Mouse (Mus musculus): ENCODE data around the gene AC129217.1. TPM values are rescaled to one million over a fixed set of nuclear protein-coding genes. Genes with fewer than 3 reads are reported as not detected.
A peak's percentile ranks its signal among the peaks of the same experiment; 100 is the strongest.

Gene AC129217.1
- polyA plus RNA-seq, 1 experiment from 2014 or later: 0.43 TPM

DNA sequence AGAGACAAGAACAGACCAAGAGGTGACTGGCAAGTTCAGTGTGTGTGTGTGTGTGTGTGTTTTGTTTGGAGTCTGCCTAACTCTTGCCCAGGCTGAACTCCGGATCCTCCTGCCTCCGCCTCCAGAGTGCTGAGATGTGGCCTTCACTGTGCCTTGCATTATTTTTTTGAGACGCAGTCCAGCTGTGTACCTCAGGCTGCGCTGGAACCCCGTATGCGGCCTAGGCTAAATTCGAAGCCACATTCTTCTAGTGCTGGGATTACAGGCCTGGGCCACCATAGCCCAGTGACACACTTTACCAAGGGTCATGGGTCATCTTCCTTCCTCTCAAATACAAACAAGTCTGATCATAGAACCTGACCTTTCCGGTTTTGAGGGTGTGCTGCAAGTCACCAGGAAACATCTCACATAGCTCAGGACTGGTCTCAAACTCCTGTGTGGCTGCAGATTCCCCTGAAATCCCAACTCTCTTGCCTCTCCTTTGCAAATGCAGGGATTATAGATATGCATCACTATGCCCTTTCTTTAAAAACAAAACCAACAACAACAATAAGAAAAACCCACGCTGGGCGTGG lies 42.8 kb downstream of the AC129217.1 start:
- Histone ChIP-seq H3K36me3 (ENCODE audit: control insufficient read depth, insufficient read depth, low read length) (peaks cover 48% of the 10 kb centered on the region), H3K9ac (ENCODE audit: low read length) (peak overlapping the region; percentile 94), H3K4me3 (ENCODE audit: control insufficient read depth in 1 of 2, insufficient read depth in 1 of 2, low read depth in 1 of 2, low read length in 2 of 2) (peak overlapping the region; percentile 70 to 77), H3K4me1 (ENCODE audit: control insufficient read depth in 2 of 2, insufficient read depth in 2 of 2, low read length in 2 of 2) (peaks cover 3 to 7% of the 10 kb centered on the region in 2 experiments; a peak in 2 of 4 replicates), H3K27me3 (ENCODE audit: control insufficient read depth, insufficient read depth, low read length) (no peaks in the 10 kb centered on the region), H3K9me3 (ENCODE audit: control insufficient read depth, low read length) (no peaks in the 10 kb centered on the region), H3K4me2 (ENCODE audit: low read length) (peak overlapping the region; percentile 88), H3K27ac (replicated peaks in 1 of 2; ENCODE audit: control insufficient read depth in 1 of 2, insufficient read depth in 1 of 2, low read depth in 2 of 2, low read length in 2 of 2) (peak overlapping the region in 1 of 2 experiments; percentile 78; a peak in 2 of 4 replicates)
- WGBS: 67% methylated on average over 10 of the region's 10 CpGs
- no peak for ATAC-seq (ENCODE audit: insufficient number of reproducible peaks, insufficient read depth, low FRiP score, low read depth)

DNA sequence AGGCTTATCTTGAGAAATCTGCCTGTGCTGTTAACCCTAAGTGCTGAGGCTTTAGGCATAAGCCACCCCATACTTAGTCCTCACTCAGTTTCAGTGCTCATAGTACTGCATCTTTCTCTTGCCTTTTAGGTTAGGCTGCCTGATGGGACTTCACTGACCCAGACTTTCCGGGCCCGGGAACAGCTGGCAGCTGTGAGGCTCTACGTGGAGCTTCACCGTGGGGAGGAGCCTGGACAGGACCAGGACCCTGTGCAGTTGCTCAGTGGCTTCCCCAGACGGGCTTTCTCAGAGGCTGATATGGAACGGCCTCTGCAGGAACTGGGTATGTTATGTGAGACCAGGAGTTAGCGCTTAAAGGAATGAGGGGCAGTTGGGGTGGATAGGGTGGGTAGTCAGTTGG lies 45.5 kb downstream of the AC129217.1 start:
- Histone ChIP-seq H3K36me3 (ENCODE audit: control insufficient read depth, insufficient read depth, low read length) (peaks cover 61% of the 10 kb centered on the region), H3K4me1 (ENCODE audit: control insufficient read depth in 2 of 2, insufficient read depth in 2 of 2, low read length in 2 of 2) (peaks cover 3 to 15% of the 10 kb centered on the region in 2 experiments; a peak in 3 of 4 replicates), H3K27ac (replicated peaks in 1 of 2; ENCODE audit: control insufficient read depth in 1 of 2, insufficient read depth in 1 of 2, low read depth in 2 of 2, low read length in 2 of 2) (no peak overlapping the region), H3K9me3 (ENCODE audit: control insufficient read depth, low read length) (no peaks in the 10 kb centered on the region), H3K4me3 (ENCODE audit: control insufficient read depth in 1 of 2, insufficient read depth in 1 of 2, low read depth in 1 of 2, low read length in 2 of 2) (no peak overlapping the region), H3K9ac (ENCODE audit: low read length) (no peak overlapping the region), H3K27me3 (ENCODE audit: control insufficient read depth, insufficient read depth, low read length) (no peaks in the 10 kb centered on the region), H3K4me2 (ENCODE audit: low read length) (no peak overlapping the region)
- ATAC-seq (ENCODE audit: insufficient number of reproducible peaks, insufficient read depth, low FRiP score, low read depth): no peak
- WGBS: 89% methylated on average over 7 of the region's 7 CpGs

DNA sequence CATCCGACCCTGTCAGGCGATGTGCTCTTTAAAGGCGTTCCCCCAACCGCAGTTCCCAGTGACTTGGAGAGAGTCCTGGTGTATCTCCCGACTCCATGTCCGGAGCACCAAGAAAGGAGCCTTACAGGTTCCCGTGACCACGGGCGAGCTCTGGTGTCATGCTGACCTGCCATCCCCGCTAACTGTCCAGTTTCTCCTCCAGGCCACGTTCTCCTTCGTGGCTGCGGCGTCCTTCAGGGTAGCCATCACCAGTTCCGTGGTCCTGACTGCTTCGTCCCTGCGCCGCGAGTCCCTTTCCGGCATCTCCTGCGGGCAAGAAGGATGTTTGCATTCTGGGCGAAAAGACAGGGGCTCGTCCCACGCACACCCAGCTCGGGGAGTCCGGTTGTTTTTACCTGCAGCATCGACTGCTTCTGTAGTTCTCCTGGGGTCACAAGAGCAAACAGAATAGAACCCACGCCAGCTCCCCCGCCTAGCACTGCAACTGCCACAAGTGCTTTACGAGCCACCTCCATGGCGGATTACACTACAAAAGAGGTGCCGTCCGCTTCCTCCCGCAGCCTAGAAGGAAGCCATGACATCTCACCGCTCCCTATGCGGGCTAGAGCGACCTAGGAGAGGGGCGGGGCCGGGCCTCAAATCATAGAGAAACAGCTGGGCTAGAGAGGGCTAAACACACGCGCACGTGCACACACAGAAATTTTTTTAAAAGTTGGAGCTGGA lies 50.9 kb downstream of the AC129217.1 start, which contains the start of gene Uqcc3:
Gene Uqcc3 (minus strand): TSS at position 613 of the 723 bp plus-strand sequence.
- WGBS: under 1% methylated on average over 42 of the region's 42 CpGs
- H3K9ac ChIP-seq (ENCODE audit: low read length): peak within 1 kb of the TSS; percentile 82

DNA sequence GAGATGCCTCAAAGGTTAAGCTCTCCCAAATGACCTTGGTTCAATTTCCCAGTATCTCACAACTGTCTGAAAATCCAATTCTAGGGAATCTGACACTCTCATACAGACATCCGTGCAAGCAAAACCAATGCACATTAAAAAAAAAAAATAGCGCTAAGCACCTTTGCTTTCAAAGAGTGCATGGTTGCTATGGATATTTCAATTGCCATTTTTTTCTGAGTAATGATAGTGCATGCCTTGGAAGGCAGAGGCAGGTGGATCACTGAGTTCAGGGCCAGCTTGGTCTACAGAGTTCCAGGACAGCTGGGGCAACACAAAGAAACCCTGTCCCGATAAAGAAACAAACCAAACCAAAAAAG lies 51.4 kb downstream of the AC129217.1 start:
- Histone ChIP-seq H3K36me3 (ENCODE audit: control insufficient read depth, insufficient read depth, low read length) (peaks cover 26% of the 10 kb centered on the region), H3K27me3 (ENCODE audit: control insufficient read depth, insufficient read depth, low read length) (no peaks in the 10 kb centered on the region), H3K4me2 (ENCODE audit: low read length) (peak overlapping the region; percentile 82), H3K9ac (ENCODE audit: low read length) (peak overlapping the region; percentile 82), H3K9me3 (ENCODE audit: control insufficient read depth, low read length) (no peaks in the 10 kb centered on the region), H3K27ac (replicated peaks in 1 of 2; ENCODE audit: control insufficient read depth in 1 of 2, insufficient read depth in 1 of 2, low read depth in 2 of 2, low read length in 2 of 2) (peak overlapping the region in 1 of 2 experiments; percentile 69; a peak in 1 of 4 replicates), H3K4me1 (ENCODE audit: control insufficient read depth in 2 of 2, insufficient read depth in 2 of 2, low read length in 2 of 2) (peaks cover 0 to 12% of the 10 kb centered on the region in 2 experiments; a peak in 2 of 4 replicates), H3K4me3 (ENCODE audit: control insufficient read depth in 1 of 2, insufficient read depth in 1 of 2, low read depth in 1 of 2, low read length in 2 of 2) (peak overlapping the region; percentile 66 to 85)
- WGBS: 21% methylated on average over 3 of the region's 3 CpGs
- no peak for ATAC-seq (ENCODE audit: insufficient number of reproducible peaks, insufficient read depth, low FRiP score, low read depth)

More for the DNA sequence above, 50.9 kb downstream of the AC129217.1 start, which contains the start of gene Uqcc3:
- H3K27me3 ChIP-seq (ENCODE audit: control insufficient read depth, insufficient read depth, low read length): no peaks in the 10 kb centered on the region
- peak within 1 kb of the TSS; percentile 66 to 85 for H3K4me3 ChIP-seq (ENCODE audit: control insufficient read depth in 1 of 2, insufficient read depth in 1 of 2, low read depth in 1 of 2, low read length in 2 of 2)
- no peaks in the 10 kb centered on the region for H3K9me3 ChIP-seq (ENCODE audit: control insufficient read depth, low read length)
- H3K27ac ChIP-seq (replicated peaks in 1 of 2; ENCODE audit: control insufficient read depth in 1 of 2, insufficient read depth in 1 of 2, low read depth in 2 of 2, low read length in 2 of 2): peak within 1 kb of the TSS; percentile 69 to 79
- H3K4me1 ChIP-seq (ENCODE audit: control insufficient read depth in 2 of 2, insufficient read depth in 2 of 2, low read length in 2 of 2): peaks cover 0 to 12% of the 10 kb centered on the region in 2 experiments; a peak in 2 of 4 replicates
- ATAC-seq (ENCODE audit: insufficient number of reproducible peaks, insufficient read depth, low FRiP score, low read depth): peak; percentile 91
- peaks cover 32% of the 10 kb centered on the region for H3K36me3 ChIP-seq (ENCODE audit: control insufficient read depth, insufficient read depth, low read length)
- peak within 1 kb of the TSS; percentile 82 for H3K4me2 ChIP-seq (ENCODE audit: low read length)

DNA sequence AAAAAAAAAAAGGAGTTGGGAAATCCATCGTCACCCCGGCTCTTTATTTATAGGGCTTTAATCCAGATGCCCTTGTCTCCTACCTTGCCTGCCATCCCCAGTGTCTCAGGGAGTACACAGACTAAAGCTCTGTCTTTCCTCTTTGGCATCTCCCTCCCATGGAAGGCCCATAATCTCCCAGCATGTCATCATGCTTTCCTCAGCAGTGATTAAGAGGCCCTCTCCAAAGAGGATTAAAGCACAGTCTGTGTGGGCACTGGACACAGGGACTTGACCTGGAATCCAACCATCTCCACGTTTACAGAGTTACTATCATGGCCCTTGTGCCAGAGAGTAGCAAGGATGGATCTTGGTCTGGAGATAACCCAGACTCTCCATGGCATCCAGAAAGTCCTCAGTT lies 54.0 kb downstream of the AC129217.1 start, which contains the start of the genes Lbhd1 and Gm49403:
Gene Lbhd1 (plus strand): TSS at position 117 of the 400 bp plus-strand sequence.
Gene Gm49403 (plus strand): TSS at position 315 of the 400 bp plus-strand sequence.
- no peak within 1 kb of the TSS for H3K9ac ChIP-seq (ENCODE audit: low read length)
- H3K27ac ChIP-seq (replicated peaks in 1 of 2; ENCODE audit: control insufficient read depth in 1 of 2, insufficient read depth in 1 of 2, low read depth in 2 of 2, low read length in 2 of 2): no peak within 1 kb of the TSS
- H3K4me2 ChIP-seq (ENCODE audit: low read length): no peak within 1 kb of the TSS
- H3K4me1 ChIP-seq (ENCODE audit: control insufficient read depth in 2 of 2, insufficient read depth in 2 of 2, low read length in 2 of 2): peaks cover 4 to 19% of the 10 kb centered on the region in 2 experiments
- 73% methylated on average over 3 of the region's 3 CpGs for WGBS
- no peaks in the 10 kb centered on the region for H3K9me3 ChIP-seq (ENCODE audit: control insufficient read depth, low read length)
- H3K4me3 ChIP-seq (ENCODE audit: control insufficient read depth in 1 of 2, insufficient read depth in 1 of 2, low read depth in 1 of 2, low read length in 2 of 2): no peak within 1 kb of the TSS
- 0 out of 2 replicates have a peak, but pooled peaks cover 5% of the 10 kb centered on the region for H3K36me3 ChIP-seq (ENCODE audit: control insufficient read depth, insufficient read depth, low read length)
- H3K27me3 ChIP-seq (ENCODE audit: control insufficient read depth, insufficient read depth, low read length): no peaks in the 10 kb centered on the region
- no peak for ATAC-seq (ENCODE audit: insufficient number of reproducible peaks, insufficient read depth, low FRiP score, low read depth)

DNA sequence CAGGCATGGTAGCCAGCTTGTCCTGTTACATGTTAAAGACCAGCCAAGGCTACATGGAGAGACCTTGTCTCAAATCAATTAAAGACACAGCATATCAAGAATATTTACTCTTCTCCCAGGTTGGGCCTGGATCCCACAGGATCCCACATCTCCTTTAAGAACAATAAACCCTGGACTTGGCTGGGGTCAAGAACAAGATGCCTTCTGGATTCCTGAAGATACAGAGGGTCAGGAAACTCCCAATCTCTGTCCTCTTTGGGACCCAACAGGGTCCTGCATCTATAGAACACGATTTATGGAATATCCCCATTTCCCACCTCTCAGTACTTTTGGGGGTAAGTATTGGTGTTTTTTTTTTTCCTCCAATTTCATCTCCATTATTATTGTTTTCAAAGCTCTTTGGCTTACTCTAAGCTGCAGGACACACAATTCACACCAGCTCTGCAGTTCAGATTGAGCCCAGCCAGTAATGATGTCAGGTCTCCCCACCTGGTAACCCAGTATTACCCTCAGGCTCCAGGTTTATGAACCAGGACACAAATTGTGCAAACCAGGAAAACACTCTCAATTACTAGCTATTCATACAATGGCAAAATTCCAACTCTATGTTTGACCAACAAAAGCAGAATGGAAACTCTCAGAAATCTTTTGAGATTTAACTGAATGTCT lies 57.5 kb downstream of the AC129217.1 start:
- no peaks in the 10 kb centered on the region for H3K27me3 ChIP-seq (ENCODE audit: control insufficient read depth, insufficient read depth, low read length)
- no peak for ATAC-seq (ENCODE audit: insufficient number of reproducible peaks, insufficient read depth, low FRiP score, low read depth)
- H3K4me2 ChIP-seq (ENCODE audit: low read length): peak overlapping the region; percentile 90; the same call in 1 of the 2 replicates
- 0 out of 4 replicates have a peak overlapping the region, but pooled peaks of 1 of the 2 experiments have one; percentile 82 for H3K4me3 ChIP-seq (ENCODE audit: control insufficient read depth in 1 of 2, insufficient read depth in 1 of 2, low read depth in 1 of 2, low read length in 2 of 2)
- no peak overlapping the region for H3K27ac ChIP-seq (replicated peaks in 1 of 2; ENCODE audit: control insufficient read depth in 1 of 2, insufficient read depth in 1 of 2, low read depth in 2 of 2, low read length in 2 of 2)
- WGBS: 44% methylated on average over 1 of the region's 1 CpGs
- no peaks in the 10 kb centered on the region for H3K9me3 ChIP-seq (ENCODE audit: control insufficient read depth, low read length)
- H3K4me1 ChIP-seq (ENCODE audit: control insufficient read depth in 2 of 2, insufficient read depth in 2 of 2, low read length in 2 of 2): peaks cover 4 to 11% of the 10 kb centered on the region in 2 experiments
- H3K9ac ChIP-seq (ENCODE audit: low read length): no peak overlapping the region
- H3K36me3 ChIP-seq (ENCODE audit: control insufficient read depth, insufficient read depth, low read length): peaks cover 13% of the 10 kb centered on the region

Data from heart, embryonic 14.5 days (tissue).